Mouse (Mus musculus) adrenal gland, adult 18-20 months (tissue): ENCODE data around the gene Kif7. TPM values are rescaled to one million over a fixed set of nuclear protein-coding genes. Genes with fewer than 3 reads are reported as not detected.

Source experiments
- DNase-seq, 2 experiments: peaks; one replicate each; pipeline ENCODE4 v3.0.0; 2021 to 2022; ENCODE audit warnings: low spot score in 2 of 2
- total RNA-seq, 2 experiments: library from RNA; stranded (reverse); gene quantifications; 1 replicate in 1 of 2; 2 replicates in 1 of 2; pipeline ENCODE4 v1.2.3; 2021

The Kif7 gene
- total RNA-seq, 2 experiments from 2014 or later = 2.3 to 2.5 TPM

- peak; percentile 67 to 70 for DNase-seq
Observed at GRCm38 (mm10) chr7:79728219-79728618, 12.7 kb upstream of the Kif7 start.

GRCm38 (mm10) chr7:79727091-79727490, 11.6 kb upstream of the Kif7 start:
- peak; percentile 38 to 59 for DNase-seq

GRCm38 (mm10) chr7:79721386-79721977, 6.0 kb upstream of the Kif7 start:
- peak; percentile 56 to 63 for DNase-seq

GRCm38 (mm10) chr7:79710831-79711230, 4.7 kb downstream of the Kif7 start:
- no peak for DNase-seq

GRCm38 (mm10) chr7:79710130-79710607, 5.4 kb downstream of the Kif7 start:
- DNase-seq = no peak

GRCm38 (mm10) chr7:79705210-79705609, 10.3 kb downstream of the Kif7 start:
- DNase-seq = no peak

- no peak for DNase-seq
Observed at GRCm38 (mm10) chr7:79702755-79703154, 12.8 kb downstream of the Kif7 start.

- no peak for DNase-seq
Observed at GRCm38 (mm10) chr7:79696495-79696894, 19.0 kb downstream of the Kif7 start.

GRCm38 (mm10) chr7:79680231-79680630, 35.3 kb downstream of the Kif7 start:
- no peak for DNase-seq

- DNase-seq = no peak
Observed at GRCm38 (mm10) chr7:79679186-79679585, 36.3 kb downstream of the Kif7 start.

GRCm38 (mm10) chr7:79670900-79671604, 44.5 kb downstream of the Kif7 start:
- no peak for DNase-seq

- DNase-seq = no peak
Observed at GRCm38 (mm10) chr7:79666690-79667089, 48.8 kb downstream of the Kif7 start.

GRCm38 (mm10) chr7:79661253-79661890, 54.1 kb downstream of the Kif7 start:
- DNase-seq = no peak

- no peak for DNase-seq
Observed at GRCm38 (mm10) chr7:79660291-79661150, 55.0 kb downstream of the Kif7 start.

GRCm38 (mm10) chr7:79659578-79660290, 55.8 kb downstream of the Kif7 start, which contains the start of gene Ticrr:
Ticrr (plus strand) TSS chr7:79660196.
- DNase-seq = peak; percentile 87 to 88

- no peak for DNase-seq
Observed at GRCm38 (mm10) chr7:79654586-79654985, 60.9 kb downstream of the Kif7 start.

- DNase-seq = no peak
Observed at GRCm38 (mm10) chr7:79654185-79654584, 61.3 kb downstream of the Kif7 start.

GRCm38 (mm10) chr7:79649005-79649404, 66.5 kb downstream of the Kif7 start:
- DNase-seq = peak; percentile 51 to 56
